Mouse (Mus musculus) heart, postnatal 36 days (tissue): ENCODE data around the gene Arhgap25. TPM values are rescaled to one million over a fixed set of nuclear protein-coding genes. Genes with fewer than 3 reads are reported as not detected.
"Not testable (repeated sequence)": the region's sequence is repeated elsewhere in the genome, so short reads cannot be mapped to it uniquely, and the experiment has no call there.

Source experiments
- DNase-seq, 2 experiments: peaks; one replicate each; pipeline ENCODE4 v3.0.0; 2021 to 2022
- intact Hi-C: fragments of 180-260 bp; cut with DNase I; formaldehyde crosslinking; loops from one replicate; pipeline ENCODE4 v1.15.1; 2025
- total RNA-seq, 2 experiments: library from RNA; stranded (reverse); gene quantifications; 2 replicates each; pipeline ENCODE4 v1.2.3; 2021

The Arhgap25 gene
- total RNA-seq, 2 experiments from 2014 or later, result 3.0 to 3.7 TPM

DNA sequence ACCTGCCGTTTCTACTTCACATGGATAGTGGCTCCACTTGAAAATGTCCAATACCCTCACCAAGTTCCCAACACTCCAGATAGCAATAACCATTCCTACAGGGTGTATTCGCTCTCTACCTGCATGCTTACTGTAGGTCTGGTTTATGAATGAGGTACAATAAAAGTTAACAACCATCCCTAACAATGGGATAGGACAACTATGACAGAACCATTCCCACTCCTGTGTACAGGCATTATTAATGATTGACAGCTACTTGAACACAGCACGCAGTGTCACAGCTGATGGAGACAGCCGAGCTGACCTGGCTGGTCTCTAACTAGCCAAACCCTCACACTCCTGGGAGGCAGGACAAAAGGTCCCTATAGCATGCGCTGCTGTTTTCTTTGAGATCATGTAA lies 4.6 kb upstream of the Arhgap25 start:
- intact Hi-C loops, result no loop called here
- DNase-seq, result no peak

DNA sequence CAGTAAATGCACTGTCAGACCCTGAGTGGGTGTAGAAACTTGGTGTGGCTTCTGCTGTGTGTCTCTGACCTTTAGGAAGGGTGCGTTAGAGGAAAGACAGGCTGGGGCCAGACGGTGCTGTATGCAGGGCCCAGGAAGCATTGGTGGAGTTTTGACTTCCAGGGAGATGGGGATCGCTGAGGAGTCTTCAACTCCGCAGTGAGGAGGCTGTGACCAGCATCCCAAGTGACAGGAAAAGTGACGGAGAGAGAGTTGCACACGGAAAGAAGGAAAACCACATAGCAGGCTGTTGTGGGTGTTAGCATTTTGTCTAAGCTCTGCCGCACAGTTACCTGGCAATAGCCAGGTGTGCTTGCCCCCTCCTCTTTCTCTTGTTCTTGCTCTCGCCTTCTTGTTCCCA lies 3.2 kb upstream of the Arhgap25 start:
- intact Hi-C loops, result no loop called here
- DNase-seq, result no peak

DNA sequence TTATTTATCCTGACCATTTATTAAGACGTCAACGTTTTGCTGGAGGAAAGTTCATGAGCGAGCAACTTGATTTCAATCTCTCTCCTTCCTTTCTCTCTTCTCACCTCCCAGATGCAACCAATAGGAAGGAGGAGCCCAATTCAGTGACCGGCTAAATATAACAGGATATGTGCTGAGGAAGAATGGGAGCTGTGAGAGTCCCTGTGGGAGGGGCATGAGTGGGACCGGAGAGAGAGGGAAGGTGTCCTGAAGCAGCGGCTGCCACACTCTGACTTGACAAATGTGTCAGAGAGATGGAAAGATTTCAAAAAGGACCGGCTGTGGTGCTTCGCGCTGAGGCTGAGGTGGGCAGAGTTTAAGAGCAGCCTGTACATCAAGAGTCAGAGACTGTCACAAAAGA lies 2.6 kb upstream of the Arhgap25 start:
- DNase-seq, result peak in 1 of 2 experiments; percentile 13
- intact Hi-C loops, result no loop called here

DNA sequence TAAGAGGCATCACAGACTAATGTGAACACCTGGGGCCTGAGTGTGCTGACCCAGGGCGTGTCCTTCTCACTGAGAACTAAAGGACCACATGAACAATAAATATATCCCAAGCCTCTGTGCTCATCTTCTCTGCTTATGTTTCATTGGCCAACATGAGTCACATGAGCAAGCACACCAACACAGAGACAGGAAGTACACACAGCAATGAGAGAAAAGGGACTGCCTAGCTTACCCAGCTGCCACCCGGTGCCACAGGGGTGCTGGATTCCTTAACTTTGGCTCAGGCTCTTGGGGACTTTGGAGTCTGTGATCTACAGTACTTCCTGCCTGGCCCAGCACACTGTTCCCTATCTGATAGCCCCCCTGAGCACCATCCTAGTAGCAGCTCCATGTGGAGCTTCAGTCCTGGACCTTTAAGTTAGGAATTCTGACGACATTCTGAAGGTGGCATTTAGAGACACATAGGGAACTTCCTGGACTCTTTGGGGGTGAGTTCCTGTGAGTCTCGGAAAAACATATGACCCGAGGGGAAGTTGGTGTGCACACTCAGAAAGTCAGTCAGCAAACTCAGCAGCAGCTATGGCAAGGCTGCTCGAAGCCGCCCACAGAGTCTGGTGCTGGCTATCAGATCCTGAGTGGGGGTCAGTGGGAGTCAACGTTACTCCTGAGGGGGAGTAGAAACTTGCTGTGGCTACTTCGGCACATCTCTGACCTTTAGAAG lies 2.0 kb upstream of the Arhgap25 start:
- intact Hi-C loops, result no loop called here
- DNase-seq, result peak in 1 of 2 experiments; percentile 9

DNA sequence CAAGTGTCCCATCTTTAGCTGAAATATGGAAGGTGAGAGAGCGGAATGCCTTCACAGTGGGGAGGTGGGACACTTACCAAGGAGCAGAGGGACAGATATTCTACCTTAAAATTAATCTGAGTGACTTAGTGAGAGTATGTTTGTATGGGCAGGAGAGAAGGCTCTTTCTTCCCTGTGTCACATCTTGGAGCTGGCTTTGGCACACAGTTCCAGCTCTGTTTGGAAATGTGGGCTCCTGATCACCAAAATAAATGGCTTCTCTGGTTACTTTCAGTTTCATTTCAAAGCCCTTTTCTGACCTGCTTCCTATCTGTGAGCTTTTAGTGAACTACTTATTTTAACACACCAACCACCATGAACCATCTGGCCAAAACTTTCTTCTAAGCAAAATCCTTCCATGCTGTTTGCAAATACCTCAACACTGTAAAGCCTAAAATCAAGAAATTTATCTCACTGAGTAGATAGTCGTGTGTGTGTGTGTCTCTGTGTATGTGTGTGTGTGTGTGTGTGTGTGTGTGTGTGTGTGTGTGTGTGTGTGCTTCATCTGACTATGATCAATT lies 1.5 kb downstream of the Arhgap25 start:
- DNase-seq, result no peak
- intact Hi-C loops, result no loop called here

DNA sequence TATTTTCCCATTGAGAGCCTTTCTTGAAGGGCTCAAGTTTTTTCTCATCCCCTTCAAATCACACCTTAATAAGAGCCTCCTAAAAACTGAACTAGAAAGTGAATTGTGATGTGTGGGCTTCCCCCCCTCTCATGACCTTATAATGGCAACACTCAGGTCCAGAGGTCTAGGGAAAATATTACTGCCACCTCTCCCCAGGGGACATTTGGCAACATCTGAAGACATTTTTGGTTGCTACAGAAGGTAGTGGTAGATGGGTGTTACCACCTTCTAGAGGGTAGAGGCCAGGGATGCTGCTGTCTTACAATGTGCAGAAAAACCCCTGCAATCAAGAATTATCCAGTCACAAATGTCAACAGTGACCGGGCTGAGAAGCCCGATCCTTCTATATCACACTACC lies 2.7 kb downstream of the Arhgap25 start:
- DNase-seq, result no peak
- intact Hi-C loops, result no loop called here

DNA sequence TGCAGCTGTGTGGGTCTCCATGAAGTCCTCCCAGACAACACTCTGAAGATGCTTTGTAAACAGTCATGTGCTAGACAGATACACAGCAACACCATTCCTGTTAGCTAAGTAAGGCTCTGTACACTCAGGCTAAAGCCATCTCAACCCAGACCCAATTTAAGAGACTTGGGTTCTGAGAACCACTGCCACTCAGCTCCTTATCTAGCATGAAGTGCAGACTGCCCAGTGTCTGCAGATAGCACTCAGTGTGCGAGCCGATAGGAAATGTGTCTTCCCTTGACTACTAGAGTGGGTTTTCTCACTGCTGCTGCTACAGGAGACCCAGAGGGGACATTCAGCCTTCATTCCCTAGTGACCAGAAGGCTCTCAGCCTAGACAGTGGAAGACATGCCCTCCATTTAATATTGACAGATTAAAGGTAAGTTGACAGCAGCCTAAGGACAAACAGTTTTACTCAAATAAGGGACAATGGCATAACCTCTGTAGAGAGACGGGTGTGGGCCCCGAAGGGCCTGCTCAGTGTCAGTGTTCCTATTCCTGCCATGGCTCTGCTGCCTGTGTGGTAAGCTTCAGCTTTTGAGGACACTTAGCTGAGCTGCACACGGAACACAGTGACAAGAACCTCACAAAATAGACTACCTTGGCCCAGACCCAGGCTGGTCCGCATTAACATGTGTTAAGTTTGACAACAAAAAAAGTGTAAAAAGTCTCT lies 5.1 kb downstream of the Arhgap25 start:
- no peak for DNase-seq
- intact Hi-C loops, result no loop called here

DNA sequence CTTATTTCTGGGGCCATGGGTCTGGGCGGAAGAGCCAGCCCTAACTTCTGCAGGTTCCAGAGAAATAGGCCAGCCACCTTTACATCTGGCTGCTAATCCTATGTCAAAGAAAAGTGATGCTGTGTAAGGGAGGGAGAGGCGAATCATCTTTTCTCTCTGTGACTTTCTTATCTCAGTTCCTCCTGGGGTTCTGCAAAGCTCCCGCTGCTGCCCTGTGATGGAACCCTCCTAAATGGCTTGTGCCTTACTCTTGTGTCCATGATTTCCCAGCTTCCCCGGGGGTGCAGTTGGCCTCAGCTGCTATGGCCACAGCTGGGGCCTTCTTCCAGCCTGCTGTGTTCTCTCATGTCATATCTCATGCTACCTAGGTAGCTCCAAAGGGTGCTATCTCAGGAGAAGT lies 5.7 kb downstream of the Arhgap25 start:
- intact Hi-C loops, result no loop called here
- no peak for DNase-seq

DNA sequence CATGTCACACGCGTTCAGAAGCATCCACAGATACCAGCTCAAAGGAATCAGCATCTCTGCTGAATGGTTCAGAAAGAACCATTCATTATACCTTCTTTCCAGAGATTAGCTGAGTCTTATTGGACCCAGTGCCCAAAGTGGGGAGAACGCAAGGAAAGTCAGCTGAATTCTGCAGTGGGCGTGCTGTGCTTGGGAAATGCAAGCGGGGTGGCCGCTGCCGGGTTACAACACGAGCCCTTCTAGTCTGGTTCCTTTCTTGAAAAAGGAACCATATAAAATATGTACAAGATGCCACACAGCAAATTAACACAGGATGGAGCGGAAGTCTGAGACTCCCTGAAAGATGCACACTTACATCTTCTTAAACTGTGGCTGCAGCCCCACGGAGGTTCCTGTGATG lies 7.9 kb downstream of the Arhgap25 start:
- intact Hi-C loops, result no loop called here
- no peak for DNase-seq

DNA sequence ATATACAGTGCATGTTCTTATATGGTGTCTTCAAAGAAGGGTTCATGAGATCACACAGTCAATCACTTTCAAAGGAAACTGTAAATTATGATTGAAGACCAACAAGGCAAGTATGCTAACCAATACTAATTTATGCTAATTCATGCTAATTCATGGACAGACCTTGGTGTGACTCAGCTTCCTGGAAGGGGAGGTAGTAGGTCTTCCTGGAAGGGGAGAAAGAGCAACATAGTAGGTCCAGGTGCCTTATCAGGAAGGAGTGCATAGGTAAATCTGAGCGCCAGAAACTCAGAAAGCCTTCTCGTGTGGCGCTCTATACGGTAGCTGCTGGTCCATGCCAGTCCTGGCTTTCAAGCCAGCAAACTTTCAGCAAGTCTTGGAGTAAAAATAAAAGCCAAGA lies 8.8 kb downstream of the Arhgap25 start:
- no peak for DNase-seq
- intact Hi-C loops, result loop anchor here (5.0 kb wide), 1 partner anchor 127 kb away; no protein-coding TSS in a partner anchor

DNA sequence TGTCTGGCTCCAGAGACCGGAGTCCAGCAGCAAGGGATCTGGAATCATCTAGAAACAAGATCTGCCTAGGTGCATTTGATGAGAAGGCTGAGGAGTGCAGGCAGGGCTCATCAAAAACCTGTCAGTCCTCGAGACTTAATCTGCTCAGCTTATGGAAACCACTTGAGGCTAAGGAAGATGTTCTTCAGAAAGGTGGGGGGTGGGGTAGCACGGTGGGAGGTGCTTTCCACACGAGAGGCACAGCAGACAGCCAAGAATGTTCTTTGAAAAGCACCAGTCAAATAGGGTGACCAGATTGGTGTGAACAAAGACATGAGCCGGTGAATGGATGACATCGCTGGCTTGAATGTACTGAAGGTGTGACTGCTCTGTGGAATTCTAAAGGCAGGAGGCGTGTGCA lies 9.3 kb downstream of the Arhgap25 start:
- DNase-seq, result no peak
- intact Hi-C loops, result loop anchor here (5.0 kb wide), 1 partner anchor 126 kb away; no protein-coding TSS in a partner anchor

DNA sequence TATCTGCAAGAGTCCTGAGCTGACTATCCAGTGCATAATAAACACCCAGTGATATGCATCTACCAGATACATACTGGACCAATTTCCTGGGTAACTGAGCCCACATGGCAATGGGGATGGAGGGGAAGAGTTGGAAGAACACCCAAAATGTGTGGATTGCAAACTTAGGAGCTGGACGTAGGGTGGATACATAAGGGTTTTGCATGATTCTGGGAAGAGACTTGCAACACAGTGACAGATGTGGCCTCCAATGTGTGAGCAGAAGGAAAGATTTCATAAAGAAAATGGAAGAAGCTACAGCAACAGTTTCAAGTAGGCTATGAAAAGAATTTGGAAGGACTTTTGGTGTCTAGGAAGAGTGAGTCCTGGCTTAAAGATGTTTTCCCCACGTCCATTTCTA lies 10.0 kb downstream of the Arhgap25 start:
- no peak for DNase-seq

DNA sequence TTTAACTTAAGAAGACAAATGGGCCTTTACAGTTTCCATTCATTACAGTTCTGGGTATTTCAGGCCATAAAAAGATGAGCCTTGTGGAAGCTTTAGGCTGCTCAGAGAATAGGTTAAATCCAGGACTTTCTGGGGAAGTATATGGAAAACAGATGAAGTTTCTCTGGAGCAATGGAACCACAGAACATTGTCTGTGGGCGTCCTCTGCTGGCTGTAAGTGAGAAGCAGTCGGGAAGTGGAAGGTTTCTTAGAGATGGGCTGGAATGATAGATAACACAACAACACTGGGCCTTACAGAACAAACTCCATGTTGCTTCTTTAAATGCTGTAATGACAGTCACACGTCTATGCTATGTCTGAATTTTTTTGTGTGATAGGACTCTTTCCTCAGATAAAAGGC lies 10.8 kb downstream of the Arhgap25 start:
- intact Hi-C loops, result loop anchor here (5.0 kb wide), 1 partner anchor 125 kb away; no protein-coding TSS in a partner anchor
- peak; percentile 35 to 69 for DNase-seq

More for the DNA sequence above, 10.0 kb downstream of the Arhgap25 start:
- intact Hi-C loops, result loop anchor here (5.0 kb wide), 1 partner anchor 126 kb away; no protein-coding TSS in a partner anchor

DNA sequence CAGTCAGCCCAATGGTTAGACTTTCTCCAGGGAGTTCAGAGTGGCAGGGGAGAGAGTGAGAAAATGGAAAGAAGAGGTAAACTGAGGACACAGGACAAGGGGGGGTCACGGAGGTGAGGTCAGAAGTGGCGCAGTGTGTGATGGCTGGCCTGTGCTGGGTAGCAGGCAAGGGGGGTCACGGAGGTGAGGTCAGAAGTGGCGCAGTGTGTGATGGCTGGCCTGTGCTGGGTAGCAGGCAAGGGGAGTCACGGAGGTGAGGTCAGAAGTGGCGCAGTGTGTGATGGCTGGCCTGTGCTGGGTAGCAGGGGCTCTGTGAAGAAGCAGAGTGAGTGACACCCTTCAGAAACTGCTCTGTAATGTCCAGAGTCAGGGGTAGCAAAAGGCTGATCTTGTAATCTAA lies 11.4 kb downstream of the Arhgap25 start:
- intact Hi-C loops, result loop anchor here (5.0 kb wide), 1 partner anchor 124 kb away; no protein-coding TSS in a partner anchor
- not testable (repeated sequence) for DNase-seq

DNA sequence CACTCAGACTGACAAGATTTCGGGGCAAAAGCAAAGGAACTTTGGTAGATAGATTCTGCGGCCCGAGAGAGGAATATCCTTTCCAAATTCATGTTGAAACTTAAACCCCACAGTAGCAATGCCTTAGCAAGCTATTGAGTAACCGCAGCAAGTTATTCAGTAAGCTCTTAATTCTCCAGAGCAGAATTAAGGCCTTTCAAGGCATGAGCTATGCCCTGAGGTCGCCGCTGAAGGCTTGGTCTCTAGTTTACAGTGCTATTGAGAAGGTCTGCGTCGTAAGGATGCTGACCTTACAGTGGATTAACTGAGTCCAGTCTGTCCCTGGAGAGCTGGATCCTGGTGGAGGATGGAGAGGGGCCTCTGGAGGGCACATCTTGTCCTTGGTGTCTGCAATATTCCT lies 12.5 kb downstream of the Arhgap25 start:
- no peak for DNase-seq
- intact Hi-C loops, result loop anchor here (5.0 kb wide), 1 partner anchor 123 kb away; no protein-coding TSS in a partner anchor

DNA sequence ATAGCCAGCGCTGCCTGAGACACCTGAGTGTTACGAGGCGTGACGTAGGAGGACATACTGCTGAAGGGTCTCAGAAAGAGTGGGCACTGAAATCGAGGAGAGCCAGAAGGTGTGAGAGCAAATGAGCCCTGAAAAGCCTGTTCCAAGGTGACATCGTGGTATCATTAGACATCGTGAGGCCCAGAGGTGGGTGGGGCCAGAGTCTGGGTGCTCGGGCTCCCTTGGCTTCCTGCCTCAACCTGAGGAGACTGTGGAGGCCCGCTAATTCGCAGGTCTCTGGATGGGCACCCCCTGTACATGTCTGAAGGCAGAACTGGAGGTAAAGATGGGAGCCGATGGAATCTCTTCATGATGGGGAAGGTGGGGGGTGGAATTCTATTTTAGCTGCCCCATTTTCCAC lies 13.2 kb downstream of the Arhgap25 start:
- no peak for DNase-seq

DNA sequence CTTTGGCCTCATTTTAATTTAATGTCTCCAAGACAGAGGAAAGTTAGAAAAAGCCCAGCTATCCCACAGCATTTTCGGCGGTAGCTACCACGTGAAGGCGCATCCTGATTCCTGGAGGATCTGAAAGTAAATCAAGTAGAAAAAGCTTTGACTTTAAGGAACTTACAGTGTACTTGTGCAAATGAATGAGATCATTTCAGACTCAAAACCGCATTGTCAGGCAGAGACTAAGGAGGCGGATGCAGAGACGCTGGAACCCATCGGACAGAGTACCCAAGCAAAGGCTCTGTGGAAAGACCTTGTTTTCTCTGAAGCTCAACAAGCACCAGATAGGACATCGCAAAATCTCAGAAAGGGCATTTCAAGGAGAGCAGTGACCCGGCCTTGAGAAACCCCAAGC lies 14.4 kb downstream of the Arhgap25 start:
- no peak for DNase-seq
- intact Hi-C loops, result no loop called here

More for the DNA sequence above, 13.2 kb downstream of the Arhgap25 start:
- intact Hi-C loops, result loop anchor here (5.0 kb wide), 1 partner anchor 123 kb away; no protein-coding TSS in a partner anchor

DNA sequence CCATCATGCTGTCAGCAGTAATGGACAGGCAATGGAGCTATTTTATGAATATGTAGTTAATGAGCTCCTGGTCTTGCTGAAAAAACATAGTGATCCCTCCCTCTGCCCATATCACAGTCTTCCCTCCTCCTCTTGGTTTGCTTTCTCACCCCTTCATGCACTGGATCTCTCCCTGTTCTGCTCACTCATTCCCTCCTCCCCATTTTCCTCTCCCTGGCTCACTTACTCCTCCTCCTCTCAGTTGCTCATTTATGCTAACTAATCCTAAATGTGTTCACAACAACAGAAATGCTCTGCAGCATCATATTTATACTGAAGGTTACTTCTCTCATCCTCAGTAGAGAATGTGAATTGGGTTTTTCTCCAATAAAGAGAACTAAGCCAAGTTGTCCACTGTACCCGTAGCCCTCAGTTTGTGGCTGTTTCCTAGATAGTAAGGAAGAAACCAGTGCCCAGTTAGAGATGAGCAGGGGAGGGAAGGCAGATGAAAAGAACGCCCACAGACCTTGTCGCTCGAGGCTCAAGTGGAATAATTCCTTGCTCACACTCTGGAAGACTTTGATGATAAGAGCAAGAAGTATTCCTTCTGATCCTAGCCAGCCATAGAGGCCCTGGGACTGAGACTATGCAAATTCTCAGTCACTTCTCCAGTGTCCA lies 15.2 kb downstream of the Arhgap25 start:
- DNase-seq, result no peak
- intact Hi-C loops, result no loop called here

DNA sequence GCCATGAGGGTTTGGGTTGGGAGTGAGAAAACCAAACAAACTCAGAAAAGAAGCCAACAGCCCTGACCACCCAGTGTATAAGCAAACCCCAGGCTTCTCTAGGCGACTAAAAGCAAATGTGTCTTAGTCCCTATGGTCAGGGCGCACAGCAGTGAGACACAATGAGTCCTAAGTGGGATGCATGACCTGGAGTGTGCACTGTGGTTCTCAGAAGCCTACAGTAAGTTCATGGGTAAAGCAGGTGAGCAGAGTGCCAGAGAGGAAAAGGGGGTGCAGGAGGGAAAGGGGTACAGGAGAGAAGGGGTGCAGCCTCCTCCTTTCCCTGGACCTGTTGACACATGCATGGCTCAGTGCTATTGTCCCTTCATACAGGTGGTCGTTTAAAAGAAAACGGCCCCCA lies 18.7 kb downstream of the Arhgap25 start:
- intact Hi-C loops, result no loop called here
- DNase-seq, result no peak

DNA sequence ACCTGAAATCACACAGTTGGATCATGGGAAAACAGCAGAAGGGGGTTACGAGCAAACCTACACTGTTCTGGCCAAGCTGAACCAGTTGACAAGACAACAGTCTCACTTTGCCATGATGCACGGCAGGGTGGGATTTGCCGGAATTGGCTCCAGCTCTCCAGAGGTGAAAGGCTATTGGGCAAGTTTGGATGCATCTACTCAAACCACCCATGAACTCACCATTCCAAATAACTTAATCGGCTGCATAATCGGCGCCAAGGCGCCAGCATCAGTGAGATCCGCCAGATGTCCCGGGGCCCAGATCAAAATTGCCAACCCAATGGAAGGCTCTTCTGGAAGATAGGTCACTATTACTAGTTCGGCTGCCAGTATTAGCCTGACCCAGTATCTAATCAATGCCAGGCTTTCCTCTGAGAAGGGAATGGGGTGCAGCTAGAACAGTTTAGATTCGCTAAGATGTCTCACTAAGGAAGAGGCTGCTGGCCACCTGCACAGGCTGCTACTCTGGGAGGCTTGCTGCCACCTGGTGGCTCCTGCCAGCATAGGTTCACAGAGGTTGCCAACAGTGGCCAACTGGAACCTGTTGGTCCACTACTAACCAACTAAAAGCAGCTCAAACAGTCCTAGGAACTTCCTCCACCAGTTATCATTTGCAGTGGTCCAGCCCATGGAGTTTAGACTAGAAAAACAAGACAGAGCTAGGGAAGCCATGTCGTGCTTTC lies 19.9 kb downstream of the Arhgap25 start:
- intact Hi-C loops, result loop anchor here (1.0 kb wide), 1 partner anchor 47 kb away; no protein-coding TSS in a partner anchor
- DNase-seq, result peak; percentile 62 to 80
